Mouse (Mus musculus) lung, postnatal 10 days (tissue): ENCODE data around the gene Zfp184.
A peak's percentile ranks its signal among the peaks of the same experiment; 100 is the strongest.
"Not testable (repeated sequence)": the region's sequence is repeated elsewhere in the genome, so short reads cannot be mapped to it uniquely, and the experiment has no call there.

Experiments
- DNase-seq: peaks from one replicate; pipeline ENCODE4 v3.0.0; 2021

Zfp184 gene

DNA sequence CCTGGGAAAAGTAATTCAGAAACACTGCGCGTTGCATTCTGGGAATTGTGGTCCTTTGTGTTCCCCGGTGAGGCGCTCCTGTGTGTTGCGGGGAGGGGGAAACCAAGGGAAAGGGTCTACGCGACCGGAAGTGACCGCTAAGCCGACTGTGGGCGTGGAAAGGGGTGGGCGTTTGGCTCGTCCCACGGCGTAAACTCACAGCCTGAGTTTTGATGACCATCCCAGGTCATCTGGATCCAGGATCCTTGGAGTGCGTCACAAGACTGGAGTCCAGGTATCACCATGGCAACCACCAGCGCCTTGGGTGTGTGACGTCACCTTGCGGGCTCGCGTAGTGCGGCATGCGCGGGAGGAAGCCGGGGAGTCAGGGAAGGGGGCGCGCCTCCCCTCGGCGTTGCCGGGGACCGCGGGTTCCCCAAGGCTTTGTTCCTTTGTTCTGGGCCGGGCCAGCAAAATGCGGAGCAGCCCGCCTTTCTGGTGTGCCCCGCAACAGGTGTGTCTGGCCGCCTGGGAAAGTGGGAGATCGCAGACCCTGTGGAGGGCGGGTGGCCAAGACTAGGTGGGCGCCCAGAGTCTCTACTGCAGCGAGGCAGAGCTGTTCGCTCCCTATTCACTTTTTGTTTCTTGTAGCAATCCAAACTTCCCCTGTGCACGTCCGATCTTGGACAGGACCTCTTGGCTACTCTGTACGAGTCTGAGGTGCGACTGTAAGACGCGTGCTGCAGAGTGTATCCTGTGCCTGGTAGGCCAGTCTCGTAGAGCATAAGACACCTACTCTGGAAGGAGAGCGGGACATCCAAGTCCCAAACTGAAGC lies at the start of gene Zfp184:
Zfp184 (plus strand) TSS at position 169 of the 815 bp plus-strand sequence.
- peak; percentile 95 for DNase-seq

DNA sequence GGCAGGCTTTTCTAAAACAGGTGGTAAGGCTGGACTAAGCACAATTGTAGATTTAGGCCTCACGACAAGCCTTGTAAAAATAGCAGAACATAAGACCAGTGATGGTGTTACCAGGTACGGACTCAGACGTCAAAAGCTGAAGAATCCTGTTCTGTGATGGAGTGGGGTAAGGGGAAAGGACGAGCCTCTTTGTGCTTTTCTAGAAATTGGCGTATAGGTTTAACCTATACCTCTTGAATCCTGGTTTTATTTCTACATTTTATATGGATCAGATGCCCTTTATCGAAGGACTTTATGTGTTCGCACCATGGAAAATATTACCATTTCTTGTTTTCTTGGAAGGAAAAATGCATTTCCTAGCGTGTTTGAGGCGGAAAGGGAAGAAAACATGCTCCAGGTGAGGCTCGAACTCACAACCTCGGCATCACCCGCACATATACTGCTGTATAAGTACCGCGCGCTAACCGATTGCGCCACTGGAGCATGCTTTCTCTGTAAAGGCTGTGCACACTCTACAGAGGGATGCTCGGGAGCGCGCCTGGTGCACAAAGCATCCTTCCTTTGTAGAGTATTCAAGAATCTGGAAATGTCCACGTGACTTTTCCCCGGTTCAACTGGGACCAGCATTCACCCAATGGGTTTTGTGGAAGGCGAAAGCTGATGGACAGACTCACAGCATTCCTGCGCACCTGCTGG lies 48.2 kb upstream of the Zfp184 start:
- DNase-seq, result no peak

DNA sequence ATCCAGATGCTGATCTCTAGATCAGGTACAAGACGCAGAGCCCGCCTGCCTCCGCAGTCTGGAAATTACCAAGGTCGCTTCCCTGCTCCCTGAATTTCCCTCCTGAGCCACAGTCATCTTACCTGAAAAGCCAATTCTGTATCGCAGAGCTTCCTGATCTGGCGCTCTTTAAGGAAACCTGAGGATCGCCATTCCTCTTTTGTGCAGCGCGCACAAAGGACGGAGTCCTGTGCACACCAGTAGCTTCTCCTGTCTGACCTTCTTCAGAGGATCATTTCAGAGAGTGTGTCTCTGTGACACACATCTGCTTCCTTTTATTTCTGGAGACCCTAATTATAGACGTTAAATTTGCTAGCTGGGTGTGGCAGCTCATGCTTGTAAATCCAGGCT lies 47.7 kb upstream of the Zfp184 start:
- no peak for DNase-seq

DNA sequence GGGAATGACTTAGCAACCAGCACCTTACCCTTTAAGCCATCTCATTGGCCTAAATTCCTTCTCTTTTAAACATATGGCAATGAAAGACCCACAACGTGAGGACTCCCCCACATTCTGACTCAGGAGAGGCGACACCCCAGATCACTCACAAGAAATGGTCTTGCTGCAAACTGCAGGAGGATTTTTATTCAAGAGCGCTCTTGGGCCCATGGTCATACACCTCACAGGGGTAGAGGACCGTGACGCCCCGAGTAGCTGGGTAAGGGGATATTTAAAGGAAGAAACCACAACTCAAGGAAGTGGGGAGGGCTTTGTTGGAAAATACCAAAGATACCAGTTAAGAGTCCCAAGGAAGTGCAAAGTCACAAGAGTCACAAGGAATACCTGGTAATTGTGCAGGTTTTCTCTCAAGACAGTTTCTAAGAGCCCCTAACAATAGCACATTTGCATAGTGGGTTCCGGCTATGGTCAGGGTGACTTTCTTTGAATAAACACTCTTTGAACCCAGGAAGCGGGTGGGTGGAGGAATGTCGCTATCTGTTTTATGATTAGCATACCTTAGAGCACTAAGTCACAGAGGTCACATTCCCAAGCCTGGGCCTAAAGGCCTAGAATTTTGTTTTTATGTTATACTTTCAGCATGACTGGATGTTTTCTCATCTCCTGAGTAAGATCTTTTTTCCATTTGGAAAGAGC lies 43.9 kb upstream of the Zfp184 start:
- not testable (repeated sequence) for DNase-seq

DNA sequence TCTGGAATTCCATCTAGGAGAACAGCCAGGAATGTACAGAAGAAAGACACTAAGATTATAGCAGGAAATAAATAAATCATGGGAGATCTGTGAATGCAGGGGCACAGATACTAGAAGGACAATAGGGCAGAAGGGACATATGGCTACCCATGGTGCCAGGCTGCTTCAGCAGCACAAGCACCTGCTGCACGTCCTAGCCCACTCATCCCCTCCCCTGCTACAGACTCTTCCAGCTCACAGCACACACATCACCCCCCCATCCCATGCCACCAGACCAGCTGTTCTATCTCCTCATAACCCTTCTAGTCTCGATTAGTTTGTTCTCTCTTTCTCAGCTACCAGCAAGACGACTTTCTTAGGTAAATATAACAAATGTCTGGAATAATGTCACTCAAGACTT lies 41.4 kb upstream of the Zfp184 start:
- DNase-seq, result no peak

DNA sequence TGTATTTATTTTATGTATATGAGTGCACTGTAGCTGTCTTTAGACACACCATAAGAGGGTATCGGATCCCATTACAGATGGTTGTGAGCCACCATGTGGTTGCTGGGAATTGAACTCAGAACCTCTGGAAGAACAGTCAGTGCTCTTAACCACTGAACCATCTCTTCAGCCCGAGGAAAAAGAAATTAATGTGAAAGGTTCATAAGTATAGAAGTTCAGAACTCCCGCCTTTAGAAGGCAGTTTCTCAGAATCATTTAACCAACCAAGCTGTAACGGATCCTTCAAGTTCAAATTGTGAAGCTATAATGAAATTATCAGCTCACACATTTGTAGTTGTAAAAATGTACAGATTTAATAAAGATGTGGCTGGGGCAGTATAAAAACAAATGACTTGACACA lies 40.8 kb upstream of the Zfp184 start:
- not testable (repeated sequence) for DNase-seq

DNA sequence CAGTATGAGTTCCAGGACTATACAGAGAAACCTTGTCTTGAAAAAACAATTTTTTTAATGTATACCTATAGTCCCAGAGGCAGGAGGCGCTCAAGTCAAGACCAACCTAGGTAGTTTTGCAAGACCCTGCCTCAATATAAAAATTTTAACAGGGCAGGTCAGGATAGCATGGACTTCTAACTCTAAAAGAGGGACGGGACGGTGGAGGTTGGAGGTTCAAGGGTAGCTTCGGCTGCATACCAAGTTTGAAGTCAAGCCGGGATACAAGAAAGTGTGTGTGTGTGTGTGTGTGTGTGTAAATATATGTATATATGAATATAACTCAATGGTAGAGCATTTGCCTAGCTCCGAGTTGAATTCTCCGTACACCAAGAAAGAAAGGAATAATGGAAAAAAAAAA lies 38.6 kb upstream of the Zfp184 start:
- no peak for DNase-seq

DNA sequence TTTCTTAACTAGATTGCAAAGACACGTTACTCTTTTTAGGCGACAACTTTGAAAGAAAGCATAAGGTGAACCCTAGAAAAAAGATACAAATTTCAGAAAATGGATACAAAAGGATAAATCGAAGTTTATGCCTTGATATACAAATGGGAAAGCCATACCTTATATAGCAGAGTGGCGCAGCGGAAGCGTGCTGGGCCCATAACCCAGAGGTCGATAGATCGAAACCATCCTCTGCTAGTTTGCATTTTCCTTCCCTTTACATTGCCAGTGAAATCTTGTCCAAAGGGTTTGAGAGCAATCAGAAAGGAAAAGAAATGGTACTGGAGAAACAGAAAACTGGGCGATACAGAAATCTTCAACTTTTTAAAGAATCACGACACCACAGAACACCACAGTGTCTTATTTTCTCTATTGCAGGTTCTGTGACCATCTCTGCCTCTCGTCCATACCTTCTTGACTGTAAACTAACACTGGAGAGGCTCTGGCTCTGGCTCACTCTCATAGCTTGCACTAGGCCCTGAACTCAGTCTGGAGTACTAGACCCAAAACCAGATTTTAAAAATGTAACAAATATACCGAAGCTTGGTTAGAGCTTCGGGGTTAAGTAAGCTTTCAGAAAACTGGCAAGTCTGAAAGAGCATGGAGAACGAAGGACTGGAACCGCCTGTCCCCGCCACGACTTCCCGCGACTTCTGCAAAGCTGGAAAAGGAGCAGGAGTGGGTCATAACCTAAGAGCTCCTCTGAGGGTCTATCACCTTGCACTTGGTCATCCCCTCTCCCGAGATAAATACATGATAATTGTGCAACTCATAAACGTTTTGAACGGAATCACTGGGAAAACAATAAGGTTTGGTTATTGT lies 37.7 kb upstream of the Zfp184 start:
- no peak for DNase-seq

DNA sequence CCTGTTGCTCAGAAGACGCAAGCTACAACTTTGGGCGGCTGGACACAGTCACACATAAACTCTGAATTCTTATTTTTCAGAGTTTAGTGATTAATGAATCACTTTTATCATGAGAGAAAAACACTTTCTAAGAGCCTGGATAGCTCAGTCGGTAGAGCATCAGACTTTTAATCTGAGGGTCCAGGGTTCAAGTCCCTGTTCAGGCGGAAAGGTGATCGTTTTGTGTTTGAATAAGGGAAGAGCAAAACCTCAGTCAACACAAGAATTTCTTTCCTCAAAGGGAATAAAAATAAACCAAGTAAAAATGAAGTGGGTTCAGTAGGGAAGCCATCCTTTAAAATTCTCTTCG lies 37.1 kb upstream of the Zfp184 start:
- not testable (repeated sequence) for DNase-seq

DNA sequence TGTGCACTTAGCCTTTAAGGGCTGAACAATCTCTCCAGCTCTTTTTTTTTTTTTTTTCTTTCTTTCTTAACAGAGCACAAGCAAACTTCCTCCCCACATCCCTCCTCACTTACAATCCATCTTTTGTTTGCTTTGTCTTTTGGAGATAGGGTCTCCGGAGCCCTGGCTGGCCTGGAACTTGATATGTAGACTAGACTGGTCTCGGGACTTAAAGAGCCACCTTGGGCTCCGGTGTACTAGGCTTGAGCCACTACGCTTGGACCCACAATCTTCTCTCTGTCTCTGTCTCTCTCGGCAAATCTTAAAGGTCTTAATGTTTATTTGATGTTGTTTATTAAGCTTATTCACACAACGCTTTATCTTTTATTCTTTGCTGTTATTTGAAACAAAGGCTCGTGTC lies 34.2 kb upstream of the Zfp184 start:
- DNase-seq, result no peak

DNA sequence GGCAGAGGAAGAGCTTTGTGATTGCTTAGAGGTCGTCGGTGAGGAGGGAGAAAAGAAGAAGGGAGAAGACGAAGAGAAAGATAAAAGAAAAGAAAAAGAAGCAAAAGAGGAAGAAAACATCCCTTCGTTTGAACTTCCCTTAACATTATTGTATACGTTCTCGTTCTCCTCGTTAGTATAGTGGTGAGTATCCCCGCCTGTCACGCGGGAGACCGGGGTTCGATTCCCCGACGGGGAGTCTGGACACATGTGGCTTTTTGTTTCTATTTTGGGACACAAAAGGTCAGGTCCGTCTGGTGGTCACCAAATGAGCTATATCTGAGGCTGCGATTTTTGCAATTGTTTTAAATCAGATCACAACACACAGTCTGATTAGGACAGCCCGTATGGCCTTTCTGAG lies 33.7 kb upstream of the Zfp184 start:
- no peak for DNase-seq

DNA sequence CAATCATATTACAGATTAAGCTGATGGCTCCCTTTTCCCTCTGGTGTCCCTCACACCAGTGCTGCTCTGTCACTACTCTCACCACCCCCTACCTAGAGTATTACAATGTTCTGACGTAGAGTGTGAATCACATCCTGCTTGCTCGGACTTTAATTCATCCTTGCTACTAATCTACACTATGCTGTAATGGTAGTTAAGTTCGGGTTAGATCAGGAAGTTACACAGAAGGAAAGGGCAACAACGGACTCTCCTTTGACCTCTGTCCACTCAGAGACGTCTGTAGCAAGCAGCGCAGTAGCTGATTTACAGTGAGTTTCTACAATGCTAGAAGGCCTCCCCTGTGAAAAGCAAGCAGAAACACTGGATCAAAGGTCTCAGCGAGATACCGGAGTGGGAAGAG lies 31.0 kb upstream of the Zfp184 start:
- no peak for DNase-seq

DNA sequence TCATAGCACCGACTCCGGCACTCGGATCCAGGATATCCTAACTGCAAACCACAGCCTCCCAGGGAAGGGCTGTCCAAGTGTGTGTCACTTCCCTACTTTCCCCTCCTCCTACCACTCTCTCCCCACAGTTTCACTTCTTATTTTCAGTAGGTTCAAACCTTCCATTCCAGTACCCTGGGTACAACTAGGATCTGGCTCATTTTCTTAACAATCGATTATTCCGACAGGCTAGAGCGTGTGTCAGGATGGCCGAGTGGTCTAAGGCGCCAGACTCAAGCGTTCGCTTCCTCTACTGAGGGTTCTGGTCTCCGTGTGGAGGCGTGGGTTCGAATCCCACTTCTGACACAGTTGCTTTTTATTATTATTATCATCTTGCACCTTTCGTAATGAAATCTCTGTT lies 30.3 kb upstream of the Zfp184 start:
- peak; percentile 30 for DNase-seq

DNA sequence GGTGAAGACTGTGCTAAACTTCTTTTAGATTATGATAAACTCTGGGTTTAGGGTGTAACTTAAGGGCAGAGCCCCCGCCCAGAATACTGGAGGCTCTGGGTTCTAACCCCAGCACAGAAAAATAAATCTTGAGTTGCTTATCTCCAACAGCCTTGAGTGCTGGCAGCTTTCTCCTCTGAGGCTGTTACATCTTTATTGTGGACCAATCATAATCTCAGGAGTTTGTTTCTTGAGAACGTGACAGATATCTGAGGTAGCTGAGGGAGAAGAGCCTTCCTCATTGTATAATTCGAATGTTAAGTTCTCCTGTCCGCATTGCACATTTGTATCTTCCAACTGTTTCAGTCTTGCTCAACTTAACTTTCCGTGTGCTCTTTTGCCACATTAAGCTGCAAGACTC lies 29.4 kb upstream of the Zfp184 start:
- no peak for DNase-seq

DNA sequence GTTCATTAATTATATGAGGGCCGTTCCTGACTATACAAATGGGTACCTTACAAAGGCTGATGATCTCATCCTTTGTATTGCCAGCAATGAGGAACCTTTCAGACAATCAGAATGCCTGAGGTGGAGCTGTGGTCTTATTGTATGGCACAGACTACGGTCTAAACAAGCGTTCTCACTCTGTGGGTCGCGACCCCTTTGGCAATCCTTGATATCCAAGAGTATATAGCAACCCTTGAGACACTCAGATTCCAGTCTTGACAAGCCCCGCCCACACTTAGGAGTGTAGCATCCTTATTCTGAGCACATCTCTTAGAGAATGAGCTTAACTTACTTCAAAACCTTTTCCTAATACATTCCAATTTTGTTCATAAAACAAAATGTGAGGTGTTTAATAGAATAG lies 28.8 kb upstream of the Zfp184 start:
- no peak for DNase-seq

DNA sequence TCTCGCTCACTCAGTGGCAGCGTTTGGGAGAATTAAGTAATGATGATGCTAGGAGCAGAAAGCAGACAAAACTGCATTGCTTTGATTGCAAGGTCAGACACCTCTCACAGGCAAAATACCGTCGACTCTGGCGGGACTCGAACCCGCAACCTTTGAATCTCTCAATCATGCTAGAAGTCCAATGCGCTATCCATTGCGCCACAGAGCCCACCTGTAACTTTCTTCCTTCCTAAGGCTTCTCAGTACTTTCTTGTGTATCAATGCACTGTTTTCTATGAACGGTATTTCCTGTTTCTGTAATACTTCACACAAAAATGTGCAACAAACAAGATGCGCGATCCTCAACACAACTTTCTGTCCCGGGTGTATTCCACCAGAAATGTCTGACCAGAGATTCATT lies 27.9 kb upstream of the Zfp184 start:
- no peak for DNase-seq

DNA sequence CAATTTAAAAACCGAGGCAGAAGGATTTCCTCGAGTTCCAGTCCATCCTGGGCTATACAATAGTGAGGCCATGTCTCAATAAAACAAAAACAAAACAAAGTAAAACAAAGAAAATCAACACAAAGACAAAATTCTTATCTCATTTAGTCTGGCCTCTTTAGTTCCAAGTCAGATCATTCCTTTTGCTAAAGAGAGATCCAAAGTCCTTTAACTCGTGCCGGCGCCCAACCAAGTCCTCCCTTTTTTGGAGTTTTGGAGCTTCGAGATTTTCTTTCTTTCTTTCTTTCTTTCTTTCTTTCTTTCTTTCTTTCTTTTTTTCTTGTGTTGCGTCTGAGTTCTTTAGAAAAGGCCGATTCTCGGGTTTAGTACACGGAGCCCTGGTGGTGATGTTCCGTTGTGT lies 27.4 kb upstream of the Zfp184 start:
- no peak for DNase-seq

DNA sequence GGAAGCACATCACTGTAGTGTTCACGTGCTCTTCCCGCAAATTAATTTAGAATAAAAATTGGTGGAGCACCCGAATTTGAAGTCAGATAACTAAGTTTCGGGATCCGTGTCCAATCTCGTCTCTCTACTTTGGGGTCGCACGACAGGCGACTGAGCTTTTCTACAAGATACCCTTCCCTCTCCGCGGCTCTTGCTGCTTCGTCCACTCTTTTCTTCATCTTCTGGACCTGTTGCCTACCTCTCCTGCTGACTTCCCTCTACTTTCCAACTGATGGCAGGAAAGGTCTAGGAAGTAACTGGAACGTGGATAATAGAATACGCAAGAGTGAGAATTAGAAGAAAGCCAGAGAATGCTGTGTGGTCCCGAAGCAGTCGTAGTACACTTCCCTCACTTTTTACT lies 26.9 kb upstream of the Zfp184 start:
- DNase-seq, result no peak

DNA sequence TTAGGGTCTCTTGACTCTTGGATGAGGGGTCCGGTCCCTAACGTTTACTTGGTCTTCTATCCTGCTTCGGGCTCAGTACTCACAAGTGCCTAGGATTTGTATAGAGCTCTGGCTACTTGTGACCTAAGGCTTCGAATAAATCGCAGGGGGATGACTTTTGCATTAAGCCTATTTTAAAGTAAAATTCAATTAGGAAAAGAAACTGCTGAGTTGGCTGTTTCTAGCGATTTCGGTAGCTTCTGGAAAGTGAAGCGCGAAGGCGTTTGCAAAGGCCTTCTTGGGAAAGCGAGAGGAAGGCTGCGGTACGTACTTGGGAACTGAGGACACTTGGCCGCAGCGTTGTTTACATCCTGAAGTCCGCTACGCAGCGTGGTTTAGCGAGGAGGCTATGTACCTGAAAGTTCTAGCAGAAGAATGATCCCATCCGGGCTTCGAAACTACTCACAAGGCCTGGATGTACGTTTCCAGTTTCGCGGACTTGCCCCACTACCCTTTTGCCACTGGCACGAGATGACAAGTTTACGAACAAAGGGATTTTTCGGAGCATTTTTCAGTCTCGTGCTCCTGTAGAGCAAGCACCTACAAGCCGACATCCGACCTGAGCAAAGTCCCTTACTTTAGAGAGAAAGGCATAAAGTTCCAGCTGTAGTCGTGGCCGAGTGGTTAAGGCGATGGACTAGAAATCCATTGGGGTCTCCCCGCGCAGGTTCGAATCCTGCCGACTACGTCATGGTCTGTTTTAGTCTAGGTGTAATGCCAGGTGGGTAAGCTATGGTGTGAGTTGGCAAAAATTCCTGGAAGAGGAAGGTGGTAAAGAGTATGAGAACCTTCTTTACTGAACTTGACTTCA lies 26.1 kb upstream of the Zfp184 start:
- DNase-seq, result peak; percentile 45

DNA sequence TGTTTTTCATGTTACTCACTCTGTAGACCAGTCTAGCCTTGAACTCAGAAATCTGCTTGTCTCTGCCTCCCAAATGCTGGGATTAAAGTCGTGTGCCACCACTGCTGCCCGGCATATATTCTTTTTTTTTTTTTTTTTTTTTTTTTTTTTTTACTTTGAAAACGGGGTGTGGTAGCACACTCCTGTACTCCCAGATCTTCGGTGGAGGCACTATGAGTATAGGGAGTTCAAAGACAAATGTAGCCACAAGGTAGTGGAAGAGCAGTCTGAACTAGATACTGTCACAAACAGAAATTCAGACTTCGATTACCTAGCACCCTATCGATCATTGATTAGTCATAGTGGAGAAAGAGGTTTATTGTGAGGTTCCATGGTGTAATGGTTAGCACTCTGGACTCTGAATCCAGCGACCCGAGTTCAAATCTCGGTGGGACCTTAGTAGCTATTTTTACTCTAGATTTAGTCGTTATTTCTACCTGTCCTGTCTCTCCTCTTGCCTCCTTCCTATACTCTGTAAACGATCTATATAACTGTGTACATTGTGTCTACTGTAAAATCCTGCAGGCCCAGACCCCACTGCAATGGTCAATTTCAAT lies 25.0 kb upstream of the Zfp184 start:
- no peak for DNase-seq

DNA sequence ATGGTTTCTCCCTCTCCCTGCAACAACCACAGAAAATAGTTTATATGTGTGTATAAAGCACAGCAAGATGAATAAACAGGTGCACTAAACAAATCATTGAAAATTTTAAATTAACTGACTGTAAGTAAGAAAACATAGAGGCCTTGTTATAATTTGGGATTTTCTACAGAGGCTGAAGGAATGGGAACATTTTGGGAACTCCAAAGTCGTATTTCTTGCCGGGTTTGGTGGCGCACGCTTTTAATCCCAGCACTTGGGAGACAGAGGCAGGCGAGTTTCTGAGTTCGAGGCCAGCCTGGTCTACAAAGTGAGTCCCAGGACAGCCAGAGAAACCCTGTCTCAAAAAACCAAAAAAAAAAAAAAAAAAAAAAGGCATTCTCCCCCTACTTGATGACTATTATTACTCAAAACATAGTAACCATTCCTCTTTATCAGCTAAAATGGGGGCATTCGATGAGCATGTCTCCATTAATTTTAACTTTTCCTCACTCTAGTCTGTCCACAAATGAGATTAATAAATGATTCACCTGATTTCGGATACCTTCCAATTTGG lies 24.1 kb upstream of the Zfp184 start:
- DNase-seq, result no peak
